Mouse (Mus musculus) layer of hippocampus, adult 2 months (tissue): ENCODE measurements around the gene Morf4l2. TPM values are rescaled to one million over a fixed set of nuclear protein-coding genes. Genes with fewer than 3 reads are reported as not detected.
"Not testable (repeated sequence)": the region's sequence is repeated elsewhere in the genome, so short reads cannot be mapped to it uniquely, and the experiment has no call there.

Experiments used
- DNase-seq, 2 experiments: peaks; one replicate each; pipeline ENCODE4 v3.0.0; 2022; ENCODE audit warnings: low spot score in 2 of 2
- H3K27ac ChIP-seq: fragments of 200-600 bp; 2 replicates; pipeline ENCODE4 v1.8.1; 2022
- H3K4me3 ChIP-seq: fragments of 200-600 bp; 2 replicates; pipeline ENCODE4 v1.8.1; 2022; ENCODE audit warnings: mild to moderate bottlenecking
- CTCF ChIP-seq: fragments of 200-600 bp; conservative IDR thresholded peaks from 2 replicates; pipeline ENCODE4 v1.8.1; 2022; ENCODE audit warnings: antibody characterized with exemption, mild to moderate bottlenecking, moderate library complexity
- total RNA-seq, 2 experiments: library from RNA; stranded (reverse); gene quantifications; 2 replicates each; pipeline ENCODE4 v1.2.3; 2021

Morf4l2 gene
- total RNA-seq, 2 experiments from 2014 or later: 384 to 391 TPM

DNA sequence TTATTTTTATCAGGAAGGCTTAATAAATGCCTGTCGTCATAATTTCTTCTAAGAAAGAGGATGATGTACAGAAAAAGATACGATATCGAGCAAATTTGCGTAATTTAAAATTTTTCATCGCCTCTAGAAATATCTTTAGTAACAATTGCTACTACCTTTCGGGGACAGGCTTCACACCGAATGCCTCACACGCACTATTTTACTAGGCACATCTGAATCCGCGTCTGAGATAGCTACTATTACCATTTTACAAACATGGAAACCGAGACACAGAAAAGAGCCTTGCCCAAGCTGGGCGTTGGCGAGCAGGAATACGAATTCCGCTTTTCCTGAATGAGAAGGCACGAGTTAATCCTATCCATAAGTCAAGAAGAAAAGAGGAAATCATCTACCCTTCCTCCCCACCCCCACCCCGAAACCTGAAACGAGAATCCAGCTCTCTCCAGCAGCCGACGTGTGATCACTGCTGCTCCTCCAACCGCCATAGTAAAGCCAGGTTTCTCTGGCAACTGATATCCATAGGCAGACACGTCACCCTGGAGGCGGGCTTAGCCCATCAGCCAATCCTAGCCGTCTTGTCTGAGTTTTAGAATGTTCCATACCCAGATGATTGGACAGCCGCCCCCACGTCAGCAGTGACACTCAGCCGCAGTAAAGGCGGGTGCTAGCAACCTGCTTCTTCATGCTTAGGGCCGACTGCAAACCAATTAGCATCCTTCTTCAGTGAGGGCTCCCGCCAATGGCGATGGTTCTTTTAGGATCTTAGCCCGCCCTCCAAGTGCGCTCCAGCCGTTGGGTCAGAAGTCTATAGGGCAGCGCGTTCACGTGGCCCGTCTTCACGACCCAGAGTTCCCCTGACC lies 2.5 kb downstream of the Morf4l2 start:
- peak overlapping the region; percentile 75 for H3K4me3 ChIP-seq
- DNase-seq: peak; percentile 88 to 97
- TF ChIP-seq CTCF: no peak
- peak overlapping the region; percentile 97 for H3K27ac ChIP-seq

DNA sequence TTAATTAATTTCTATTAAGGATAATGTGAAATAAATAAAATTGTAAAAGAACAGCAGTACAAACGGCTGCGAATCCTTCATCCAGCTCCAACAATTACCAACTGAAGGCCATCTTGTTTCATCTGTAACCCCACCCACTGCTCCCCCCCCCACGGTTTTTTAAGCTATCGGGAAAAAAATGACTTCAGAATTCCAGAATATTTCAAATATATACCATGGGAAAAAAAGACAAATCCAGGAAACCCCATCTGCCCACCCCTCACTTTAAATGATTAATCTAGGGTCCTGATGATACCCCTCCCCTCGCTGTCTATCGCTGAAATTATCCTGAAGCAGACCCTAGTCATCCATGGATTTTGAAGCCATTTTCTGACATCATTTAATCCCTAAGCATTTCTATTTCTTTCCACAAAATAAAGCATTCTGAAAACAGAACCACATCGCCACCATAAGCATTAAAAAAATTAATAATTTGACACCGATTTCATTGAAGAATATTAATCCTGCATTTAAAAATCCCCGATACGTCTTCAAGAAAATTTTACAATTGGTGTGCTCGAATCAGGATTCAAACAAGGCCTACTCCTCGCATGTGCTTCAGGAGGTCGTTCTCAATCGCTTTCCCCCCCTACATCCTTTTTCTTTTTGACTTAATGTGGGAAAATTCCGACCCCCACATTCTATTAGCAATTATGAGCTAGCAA lies 3.3 kb downstream of the Morf4l2 start:
- no peak for DNase-seq
- Histone ChIP-seq H3K27ac (peak overlapping the region; percentile 93), H3K4me3 (peak overlapping the region; percentile 75)
- TF ChIP-seq CTCF: no peak

DNA sequence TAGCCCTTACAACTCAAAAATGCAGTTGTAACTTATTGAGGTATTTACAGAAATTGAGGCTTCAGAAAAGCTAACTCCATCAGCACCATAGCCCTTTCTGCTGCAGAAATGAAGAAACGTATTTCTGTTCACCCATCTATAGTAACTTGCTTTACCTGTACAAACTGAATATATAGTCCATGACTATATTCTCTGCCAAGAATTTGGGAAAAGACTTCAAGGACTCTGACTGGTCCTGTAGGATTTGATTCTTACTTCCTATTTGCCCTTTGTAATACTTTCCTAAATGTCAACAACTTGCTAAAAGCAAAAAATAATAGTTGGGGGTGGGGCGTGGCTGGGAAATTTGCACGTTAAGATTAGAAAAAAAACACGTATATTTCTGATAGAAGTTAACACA lies 11.5 kb downstream of the Morf4l2 start:
- H3K4me3 ChIP-seq: no peak overlapping the region
- H3K27ac ChIP-seq: no peak overlapping the region
- DNase-seq: no peak
- no peak for TF ChIP-seq CTCF

DNA sequence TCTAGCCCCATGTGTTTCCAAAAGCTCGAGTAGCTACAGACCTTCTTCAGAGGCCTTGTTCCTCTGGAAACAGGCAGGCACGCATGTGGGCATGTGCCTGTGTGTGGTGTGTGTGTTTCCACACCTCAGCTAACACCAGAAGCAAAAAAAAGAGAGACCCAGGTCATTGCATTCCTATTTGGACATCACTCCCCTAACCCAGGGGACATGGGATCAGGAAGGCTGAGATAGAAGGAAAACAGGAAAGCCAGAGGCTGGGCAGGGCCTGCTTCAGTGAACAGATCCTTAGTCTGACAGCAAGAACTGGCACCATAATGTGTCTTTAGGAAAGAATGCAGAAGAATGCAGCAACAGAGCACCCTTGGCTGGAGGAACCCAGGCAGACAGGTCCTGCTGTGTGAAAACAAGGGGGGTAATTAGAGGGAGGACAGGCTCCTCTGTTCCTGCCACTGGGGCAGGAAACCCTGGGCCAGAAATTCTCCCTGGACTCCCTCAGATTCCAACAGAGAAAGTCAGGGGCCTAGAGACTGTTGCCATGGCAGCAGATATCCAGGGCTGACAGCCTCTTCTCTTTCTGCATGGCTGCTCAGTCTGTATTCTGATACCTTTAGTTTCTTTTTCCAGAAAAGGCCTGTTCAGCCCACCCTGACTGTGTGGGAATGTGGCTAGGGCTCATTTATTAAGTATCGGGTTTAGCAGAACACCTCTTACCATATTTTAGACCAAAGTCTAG lies 28.6 kb downstream of the Morf4l2 start:
- DNase-seq, H3K4me3 ChIP-seq: not testable (repeated sequence)
- H3K27ac ChIP-seq: peak overlapping the region; percentile 83

DNA sequence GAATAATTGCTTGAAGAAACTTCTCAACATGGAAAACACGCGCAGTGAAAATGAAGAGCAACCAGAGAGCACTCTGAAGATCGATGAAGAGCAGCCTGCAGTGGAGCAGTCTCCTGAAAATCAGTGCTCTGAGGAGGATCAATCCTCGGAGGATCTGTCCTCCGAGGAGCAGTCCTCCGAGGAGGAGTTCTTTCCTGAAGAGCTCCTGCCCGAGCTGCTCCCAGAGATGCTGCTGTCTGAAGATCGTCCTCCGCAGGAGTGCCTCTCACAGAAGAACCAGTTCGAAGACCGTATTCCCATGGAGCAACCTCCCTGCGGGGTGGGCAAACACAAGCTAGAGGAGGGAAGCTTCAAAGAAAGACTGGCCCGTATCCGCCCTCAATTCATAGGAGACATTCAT lies 34.7 kb downstream of the Morf4l2 start:
- TF ChIP-seq CTCF: no peak
- peak overlapping the region; percentile 62 for H3K4me3 ChIP-seq
- no peak for DNase-seq
- H3K27ac ChIP-seq: peak overlapping the region; percentile 88

DNA sequence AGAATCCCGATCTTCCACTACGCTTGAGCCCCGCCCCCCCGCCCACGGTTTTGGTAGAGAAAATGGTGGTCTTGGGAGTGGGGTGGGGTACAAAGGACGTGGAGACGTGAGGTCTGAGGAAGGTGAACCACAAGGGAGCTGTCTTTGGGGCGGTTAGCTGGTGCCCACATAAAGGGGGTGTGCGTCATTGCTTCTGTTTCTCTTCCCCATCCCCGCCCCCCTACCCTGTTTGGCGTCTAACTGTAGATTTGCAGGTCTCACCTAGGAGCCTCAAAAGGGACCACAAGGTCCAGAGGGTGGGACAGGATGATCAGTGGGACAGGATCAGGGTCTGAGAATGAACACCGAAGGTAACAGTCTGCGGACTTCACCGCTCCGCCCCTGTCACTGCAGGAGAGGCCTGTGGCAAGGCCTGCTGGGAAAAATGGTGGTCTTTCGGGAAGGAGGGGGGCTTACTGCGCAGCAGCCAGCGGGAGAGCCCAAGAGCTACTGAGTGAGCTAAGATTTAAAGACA lies 35.3 kb downstream of the Morf4l2 start:
- TF ChIP-seq CTCF: no peak
- H3K27ac ChIP-seq: peak overlapping the region; percentile 88
- peak overlapping the region; percentile 62 for H3K4me3 ChIP-seq
- peak; percentile 20 to 40 for DNase-seq

DNA sequence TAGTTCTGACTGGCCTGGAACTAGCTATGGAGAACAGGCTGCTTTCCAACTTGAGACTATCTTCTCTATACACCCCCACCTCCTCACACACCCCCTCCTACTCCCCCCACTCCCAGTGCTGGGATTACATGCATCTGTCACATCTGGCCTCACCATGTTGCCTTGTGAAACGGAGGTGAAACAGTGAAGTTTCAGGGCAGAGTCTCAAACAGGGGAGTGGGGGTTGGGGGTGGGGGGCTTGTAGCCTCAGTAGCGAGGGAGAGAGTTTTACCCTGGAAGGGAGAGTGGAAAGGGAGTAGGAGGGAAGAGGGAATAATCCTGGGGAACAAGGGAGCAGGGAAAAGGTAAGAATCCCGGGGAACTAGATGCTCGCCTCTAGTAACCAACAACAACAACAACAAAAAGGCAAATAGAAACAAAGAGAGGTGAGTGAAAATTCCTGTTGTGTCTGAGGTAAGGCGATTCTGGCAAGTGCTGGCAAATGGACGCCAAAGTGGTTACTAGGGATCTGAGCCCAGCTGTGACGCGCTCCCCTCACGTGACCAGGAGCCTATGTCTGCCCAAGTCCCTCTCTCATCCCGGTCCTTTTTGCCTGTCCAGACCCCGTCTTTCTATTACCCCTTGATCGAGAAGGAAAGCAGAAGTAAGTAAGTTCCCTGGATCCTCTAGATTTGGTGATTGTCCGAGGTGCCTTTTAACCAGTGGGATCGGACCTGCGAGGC lies 35.9 kb downstream of the Morf4l2 start, which contains the start of gene Tceal1:
Tceal1 (plus strand) TSS at position 537 of the 722 bp plus-strand sequence.
- no peak for TF ChIP-seq CTCF
- Histone ChIP-seq H3K27ac (peak within 1 kb of the TSS; percentile 88), H3K4me3 (peak within 1 kb of the TSS; percentile 62)
- peak; percentile 52 to 63 for DNase-seq

DNA sequence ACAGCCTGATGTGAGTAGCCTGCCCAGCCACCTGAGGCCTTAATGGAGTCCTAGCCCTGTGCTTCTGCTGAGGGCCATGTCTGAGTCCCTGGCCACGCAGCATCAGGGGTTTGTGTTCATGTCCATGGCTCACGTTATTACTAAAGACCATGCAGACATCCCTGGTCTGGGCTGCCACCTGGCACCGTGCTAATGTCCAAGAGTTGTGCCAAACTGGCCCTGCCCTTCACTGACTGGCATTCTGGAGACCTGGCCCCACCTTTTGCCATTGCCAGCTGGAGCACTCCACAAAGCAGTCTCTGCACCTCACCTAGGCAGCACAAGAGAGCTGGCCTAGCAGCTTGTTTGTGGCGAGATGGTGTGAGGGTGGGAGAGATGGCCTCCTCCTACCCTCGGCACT lies 50.3 kb downstream of the Morf4l2 start:
- TF ChIP-seq CTCF: no peak
- Histone ChIP-seq H3K4me3 (no peak overlapping the region), H3K27ac (no peak overlapping the region)
- no peak for DNase-seq

DNA sequence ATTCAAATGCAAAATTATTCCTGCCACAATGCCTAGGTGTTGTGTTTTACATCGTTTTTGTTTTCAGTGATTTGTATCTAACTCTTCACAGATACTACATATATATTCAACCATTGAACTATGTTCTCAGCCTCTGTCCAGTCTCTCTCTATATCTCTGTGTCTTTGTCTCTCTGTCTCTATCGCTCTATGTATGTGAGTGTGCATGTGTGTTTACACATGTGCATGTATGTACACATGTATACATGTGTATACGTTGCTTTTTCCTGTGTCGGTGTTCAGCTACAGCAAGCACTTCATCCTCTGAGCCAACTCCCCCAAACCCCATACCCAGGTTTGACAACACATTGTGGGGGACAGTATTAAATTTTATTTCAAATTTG lies 51.2 kb downstream of the Morf4l2 start:
- Histone ChIP-seq H3K27ac (peak overlapping the region; percentile 73), H3K4me3 (no peak overlapping the region)
- no peak for DNase-seq
- no peak for TF ChIP-seq CTCF

DNA sequence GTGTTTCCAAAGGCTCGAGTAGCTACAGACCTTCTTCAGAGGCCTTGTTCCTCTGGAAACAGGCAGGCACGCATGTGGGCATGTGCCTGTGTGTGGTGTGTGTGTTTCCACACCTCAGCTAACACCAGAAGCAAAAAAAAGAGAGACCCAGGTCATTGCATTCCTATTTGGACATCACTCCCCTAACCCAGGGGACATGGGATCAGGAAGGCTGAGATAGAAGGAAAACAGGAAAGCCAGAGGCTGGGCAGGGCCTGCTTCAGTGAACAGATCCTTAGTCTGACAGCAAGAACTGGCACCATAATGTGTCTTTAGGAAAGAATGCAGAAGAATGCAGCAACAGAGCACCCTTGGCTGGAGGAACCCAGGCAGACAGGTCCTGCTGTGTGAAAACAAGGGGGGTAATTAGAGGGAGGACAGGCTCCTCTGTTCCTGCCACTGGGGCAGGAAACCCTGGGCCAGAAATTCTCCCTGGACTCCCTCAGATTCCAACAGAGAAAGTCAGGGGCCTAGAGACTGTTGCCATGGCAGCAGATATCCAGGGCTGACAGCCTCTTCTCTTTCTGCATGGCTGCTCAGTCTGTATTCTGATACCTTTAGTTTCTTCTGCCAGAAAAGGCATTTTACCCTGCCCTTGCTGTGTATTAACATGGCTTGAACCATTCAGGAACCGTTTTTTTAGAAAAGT lies 51.7 kb downstream of the Morf4l2 start:
- peak overlapping the region; percentile 73 for H3K27ac ChIP-seq
- not testable (repeated sequence) for DNase-seq, H3K4me3 ChIP-seq

Other genes with a start within 250 kb of the Morf4l2 start
- not detected for gene Kir3dl1, start 225.7 kb downstream of the Morf4l2 start, total RNA-seq
- gene Kir3dl2, start 199.6 kb downstream of the Morf4l2 start, total RNA-seq: not detected
- 100 to 1,000 TPM; 193 to 204 TPM for gene Tceal3, start 152.8 kb downstream of the Morf4l2 start, total RNA-seq
- 10 to 100 TPM; 12.9 to 15.3 TPM for gene Tceal1, start 35.7 kb downstream of the Morf4l2 start, total RNA-seq
- under 1 TPM in 1 of 2 experiments, not detected in 1; 0.20 TPM for gene Glra4, start 36.5 kb upstream of the Morf4l2 start, total RNA-seq
- gene Plp1, start 79.0 kb upstream of the Morf4l2 start, total RNA-seq: 100 to 1,000 TPM; 688 to 710 TPM
- gene Rab9b, start 125.1 kb upstream of the Morf4l2 start, total RNA-seq: 10 to 100 TPM; 18.5 to 28.3 TPM
- not detected for gene H2bfm, start 183.6 kb upstream of the Morf4l2 start, total RNA-seq
- gene Tmsb15b2, start 231.8 kb upstream of the Morf4l2 start, total RNA-seq: 10 to 100 TPM; 18.4 to 27.5 TPM
- 1 to 10 TPM; 1.9 to 2.3 TPM for gene Tmsb15l, start 233.2 kb upstream of the Morf4l2 start, total RNA-seq
- 1 to 10 TPM; 3.7 to 8.3 TPM for gene Tmsb15b1, start 233.2 kb upstream of the Morf4l2 start, total RNA-seq
- gene Zcchc18, start 249.5 kb upstream of the Morf4l2 start, total RNA-seq: 100 to 1,000 TPM; 259 to 277 TPM